Mouse (Mus musculus): ENCODE measurements around the gene Cuedc2.
A peak's percentile ranks its signal among the peaks of the same experiment; 100 is the strongest.

The Cuedc2 gene

DNA sequence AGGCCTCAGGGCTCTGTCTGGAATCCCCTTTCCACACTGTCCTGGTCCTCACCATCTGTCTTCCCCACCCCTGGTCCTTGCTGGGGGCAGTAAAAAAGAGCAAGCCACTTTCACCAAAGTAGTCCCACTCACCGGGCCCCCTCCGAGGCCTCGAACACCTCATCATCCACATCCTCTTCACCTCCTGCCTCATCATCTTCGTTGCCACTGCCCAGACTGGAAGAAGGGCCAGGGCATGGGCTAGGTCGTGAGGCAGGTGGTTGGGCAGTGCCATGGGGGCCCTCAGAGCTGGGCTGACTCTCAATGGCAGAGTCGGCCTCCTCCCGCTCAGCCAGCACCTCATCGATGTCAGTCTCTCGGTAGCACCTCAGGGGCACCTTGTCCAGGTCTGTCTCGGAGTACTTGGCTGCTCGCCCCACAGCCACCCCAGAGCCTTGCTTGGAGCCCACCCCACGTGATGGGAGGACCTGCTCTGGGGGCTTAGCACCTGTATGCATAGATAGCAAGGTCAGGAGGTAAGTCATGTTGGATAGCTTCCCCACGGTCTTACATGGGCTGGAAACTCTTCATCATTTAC lies 15.4 kb downstream of the Cuedc2 start:
- ATAC-seq (ENCODE audit: insufficient number of reproducible peaks, low FRiP score, low TSS enrichment): no peak

DNA sequence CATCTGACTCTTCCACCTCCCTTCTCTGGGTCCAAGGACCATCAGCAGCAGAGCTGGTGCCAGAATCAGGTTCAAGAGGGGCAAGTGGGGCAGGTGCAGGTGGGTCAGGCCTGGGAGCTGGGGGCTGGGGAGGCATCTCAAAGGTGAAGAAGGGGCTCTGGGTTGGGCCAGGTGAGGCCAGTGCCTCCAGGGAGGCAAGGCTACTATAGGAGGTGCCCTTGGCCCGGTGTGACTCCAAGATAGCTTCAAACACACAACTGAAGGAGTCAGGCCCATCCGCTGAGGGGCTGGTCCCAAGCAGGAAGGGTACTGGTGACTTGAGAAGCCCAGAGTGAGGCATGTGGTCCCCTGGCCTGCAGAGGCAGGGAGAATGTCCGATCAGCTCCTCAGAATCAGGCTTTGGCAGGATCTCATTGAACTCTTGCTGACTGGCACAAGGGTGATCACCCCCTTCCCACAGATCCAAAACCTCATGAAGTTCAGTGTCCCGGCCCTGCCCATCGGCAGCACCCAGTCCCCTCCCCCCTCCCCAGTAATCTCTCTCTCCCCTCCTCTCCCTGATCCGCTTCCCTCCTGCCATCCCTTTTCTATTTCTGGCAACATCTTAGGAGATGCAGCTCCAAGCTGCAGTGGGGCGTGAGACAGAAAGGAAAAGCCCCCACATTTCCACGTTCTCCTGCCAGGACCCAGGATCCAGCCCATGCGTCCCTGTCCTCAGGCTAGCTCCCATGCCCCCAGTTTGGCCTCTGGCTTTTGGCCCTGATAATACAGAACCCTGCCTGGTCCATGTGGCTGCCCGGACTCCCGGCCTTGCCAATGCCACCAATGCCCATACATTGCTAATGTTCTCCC lies 16.1 kb downstream of the Cuedc2 start:
- ATAC-seq (ENCODE audit: insufficient number of reproducible peaks, low FRiP score, low TSS enrichment): no peak

DNA sequence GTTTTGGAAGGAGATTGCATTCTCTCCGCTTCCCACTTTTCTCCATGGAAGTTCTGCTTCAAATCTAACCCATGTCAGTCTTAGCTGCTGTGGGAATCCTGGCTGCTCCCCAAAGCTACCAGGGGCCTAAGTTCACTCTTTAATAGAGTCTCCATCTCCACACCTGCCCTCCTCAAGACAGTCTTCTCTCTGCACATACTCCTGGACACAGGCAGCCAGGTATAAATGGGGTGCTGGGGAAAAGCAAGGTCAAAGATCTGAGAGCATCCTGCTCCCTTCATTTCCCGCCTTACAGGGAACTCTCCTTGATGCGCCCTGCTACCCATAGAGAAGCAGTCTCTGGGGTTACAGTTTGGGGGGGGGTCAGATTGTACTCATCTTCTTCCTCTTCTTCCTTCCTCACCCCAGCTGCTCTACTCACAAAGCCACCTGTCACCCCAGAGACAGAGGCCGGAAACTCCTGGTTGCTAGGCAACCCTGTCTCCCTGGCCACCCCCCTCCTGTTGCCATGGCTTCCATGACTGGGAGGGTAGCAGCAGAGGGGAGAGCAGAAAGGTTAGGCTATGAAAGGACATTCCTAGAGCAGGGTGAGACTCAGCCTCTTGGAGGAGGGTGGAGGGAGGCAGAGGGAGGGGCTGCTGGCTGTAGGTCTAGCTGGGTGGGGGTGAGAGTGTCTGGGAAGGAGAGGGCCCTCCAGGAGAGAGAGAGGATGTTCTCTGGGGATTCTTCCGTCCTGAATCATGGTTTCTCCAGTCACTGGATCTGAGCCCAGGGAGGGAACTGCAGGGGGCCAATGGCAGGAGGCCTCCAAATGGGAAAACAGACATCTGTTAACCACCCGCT lies 17.2 kb downstream of the Cuedc2 start:
- ATAC-seq (ENCODE audit: insufficient number of reproducible peaks, low FRiP score, low TSS enrichment): peak; percentile 32; the same call in 1 of the 2 replicates

DNA sequence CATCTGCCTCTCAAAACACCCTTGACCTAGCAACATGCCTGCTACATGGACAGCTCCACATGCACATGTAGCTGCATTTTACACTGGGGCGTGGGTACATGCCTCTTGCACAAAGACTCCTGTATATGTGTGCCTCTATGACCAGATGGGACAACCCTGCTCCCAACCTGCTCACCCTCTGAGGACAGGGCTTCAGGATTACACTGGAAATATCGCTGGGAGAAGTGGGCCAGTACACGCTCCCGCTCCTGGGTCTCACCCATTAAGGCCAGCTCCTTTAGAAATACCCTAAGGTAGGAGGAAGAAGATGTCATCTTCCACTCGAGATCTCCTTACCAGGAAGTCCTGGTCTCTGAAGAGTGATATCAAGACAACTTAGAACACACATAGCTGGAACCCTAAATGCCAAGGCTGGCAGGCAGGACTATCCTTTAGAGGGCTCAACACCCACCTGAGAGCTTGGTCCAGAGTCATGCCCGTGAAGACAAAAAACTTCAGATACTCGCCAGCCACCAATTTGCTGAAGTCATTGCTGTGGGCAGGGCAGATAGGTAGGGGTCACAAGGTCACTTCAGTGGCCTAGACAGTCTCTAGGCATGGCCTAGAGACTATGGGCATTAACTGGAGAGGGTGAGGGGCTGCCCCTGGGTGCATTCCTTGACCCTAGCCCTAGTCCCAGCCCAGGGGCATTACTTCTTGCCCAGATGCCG lies 18.3 kb downstream of the Cuedc2 start:
- ATAC-seq (ENCODE audit: insufficient number of reproducible peaks, low FRiP score, low TSS enrichment): no peak

DNA sequence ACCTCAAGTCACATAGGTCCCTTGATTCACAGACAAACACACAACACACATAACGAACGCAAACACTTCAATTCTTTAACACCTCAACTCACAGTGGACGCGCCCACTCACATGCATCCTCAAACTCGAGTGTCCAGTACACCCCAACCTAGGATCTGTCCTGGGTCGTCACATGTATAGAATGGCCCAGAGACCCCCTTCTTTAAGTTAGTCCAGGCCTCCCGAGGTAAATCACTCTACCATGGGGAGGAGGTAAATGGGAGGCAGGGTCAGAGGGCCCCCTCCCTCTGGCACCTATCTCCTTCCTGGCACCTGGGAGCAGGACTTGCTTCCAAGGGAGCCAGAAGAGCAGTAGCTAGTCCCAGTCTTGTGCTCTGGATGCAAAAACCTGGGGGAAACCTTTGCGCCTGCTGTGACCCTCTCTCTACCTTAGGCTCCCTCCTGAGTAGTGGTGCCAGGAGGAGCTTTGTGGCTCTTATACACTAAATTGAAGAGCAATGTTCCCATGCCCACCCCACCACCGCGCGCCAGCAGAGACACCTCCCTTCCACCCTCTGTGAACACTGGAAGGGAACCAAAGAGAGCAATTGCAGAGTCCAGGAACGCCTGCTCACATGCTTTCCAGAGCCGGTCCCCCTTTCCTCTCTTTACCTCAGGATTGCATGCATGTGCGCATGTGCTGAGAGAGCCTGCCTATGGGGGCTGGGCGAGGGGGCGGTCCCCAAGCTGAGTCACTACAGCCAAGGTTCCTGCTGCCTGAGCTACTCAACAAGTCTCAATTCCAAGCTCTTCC lies 19.7 kb downstream of the Cuedc2 start:
- no peak for ATAC-seq (ENCODE audit: insufficient number of reproducible peaks, low FRiP score, low TSS enrichment)

DNA sequence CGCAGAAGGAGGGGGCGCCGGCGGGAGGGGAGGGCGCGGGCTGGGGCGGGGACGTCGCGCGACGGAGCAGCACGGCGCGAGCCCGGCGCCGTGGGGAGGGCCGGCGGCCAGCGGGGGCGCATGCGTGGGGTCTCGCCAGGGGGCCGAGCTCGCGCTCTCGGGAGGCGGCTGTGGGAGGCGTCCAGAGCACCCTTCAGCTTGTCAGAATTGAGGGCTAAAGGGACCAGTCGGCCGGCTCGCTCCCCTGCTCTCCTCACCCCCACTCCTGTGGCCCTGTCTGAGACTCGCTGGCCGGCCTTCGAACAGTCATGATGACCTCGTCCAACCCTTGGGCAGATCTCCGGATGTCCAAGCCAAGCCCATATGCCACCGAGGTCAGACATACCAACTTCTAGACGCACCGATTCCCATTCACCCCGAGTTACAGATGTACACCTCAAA lies 20.5 kb downstream of the Cuedc2 start:
- no peak for ATAC-seq (ENCODE audit: insufficient number of reproducible peaks, low FRiP score, low TSS enrichment)

DNA sequence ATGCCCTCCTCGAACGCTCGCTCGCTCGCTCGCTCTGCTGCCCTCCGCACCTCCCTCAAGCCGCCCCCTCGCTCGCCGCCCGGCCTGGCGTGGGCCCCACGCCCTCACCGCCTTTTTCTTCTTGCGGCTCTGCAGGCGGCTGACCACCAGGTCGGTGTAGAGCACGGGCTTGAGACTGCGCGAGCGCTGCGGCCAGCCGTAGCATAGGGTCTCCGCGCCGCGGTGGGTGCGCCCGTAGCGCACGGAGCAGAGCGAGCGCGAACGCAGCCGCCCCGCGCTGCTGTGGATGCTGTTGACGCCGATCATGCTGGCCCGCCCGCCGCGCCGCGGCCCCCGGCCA lies 21.0 kb downstream of the Cuedc2 start:
- no peak for ATAC-seq (ENCODE audit: insufficient number of reproducible peaks, low FRiP score, low TSS enrichment)

DNA sequence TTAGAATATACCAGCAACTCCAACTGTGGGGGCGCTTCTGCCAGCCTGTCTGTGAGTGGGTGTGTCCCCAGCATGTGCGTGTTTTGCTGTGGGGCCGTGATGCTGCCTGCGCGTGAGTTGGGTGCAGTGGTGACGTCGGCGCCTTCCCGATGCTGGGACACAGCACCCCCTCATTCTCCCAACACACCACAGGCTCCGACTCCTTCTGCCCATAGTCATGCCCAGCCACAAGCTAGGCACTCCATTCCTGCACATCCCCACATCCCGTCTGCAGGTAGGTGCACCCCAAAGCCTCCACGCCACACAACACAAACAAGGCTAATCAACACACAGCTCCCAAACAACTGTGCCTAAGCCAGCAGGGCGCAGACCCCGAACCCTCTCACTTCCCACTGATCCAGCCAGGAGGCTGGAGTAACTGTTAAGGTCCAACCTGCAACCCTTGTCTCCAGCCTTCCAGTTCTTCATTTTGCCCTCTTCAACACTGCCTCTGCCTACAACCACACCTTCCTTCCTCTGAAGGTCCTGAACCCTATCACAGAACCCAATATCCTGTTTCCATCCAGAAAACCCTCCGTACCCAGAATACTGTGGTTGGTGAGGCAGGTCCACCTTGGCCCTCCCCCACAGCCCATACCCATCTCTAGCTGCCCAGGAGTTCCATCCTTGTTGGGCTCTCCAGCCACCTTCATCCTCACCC lies 21.5 kb downstream of the Cuedc2 start:
- ATAC-seq (ENCODE audit: insufficient number of reproducible peaks, low FRiP score, low TSS enrichment): no peak

DNA sequence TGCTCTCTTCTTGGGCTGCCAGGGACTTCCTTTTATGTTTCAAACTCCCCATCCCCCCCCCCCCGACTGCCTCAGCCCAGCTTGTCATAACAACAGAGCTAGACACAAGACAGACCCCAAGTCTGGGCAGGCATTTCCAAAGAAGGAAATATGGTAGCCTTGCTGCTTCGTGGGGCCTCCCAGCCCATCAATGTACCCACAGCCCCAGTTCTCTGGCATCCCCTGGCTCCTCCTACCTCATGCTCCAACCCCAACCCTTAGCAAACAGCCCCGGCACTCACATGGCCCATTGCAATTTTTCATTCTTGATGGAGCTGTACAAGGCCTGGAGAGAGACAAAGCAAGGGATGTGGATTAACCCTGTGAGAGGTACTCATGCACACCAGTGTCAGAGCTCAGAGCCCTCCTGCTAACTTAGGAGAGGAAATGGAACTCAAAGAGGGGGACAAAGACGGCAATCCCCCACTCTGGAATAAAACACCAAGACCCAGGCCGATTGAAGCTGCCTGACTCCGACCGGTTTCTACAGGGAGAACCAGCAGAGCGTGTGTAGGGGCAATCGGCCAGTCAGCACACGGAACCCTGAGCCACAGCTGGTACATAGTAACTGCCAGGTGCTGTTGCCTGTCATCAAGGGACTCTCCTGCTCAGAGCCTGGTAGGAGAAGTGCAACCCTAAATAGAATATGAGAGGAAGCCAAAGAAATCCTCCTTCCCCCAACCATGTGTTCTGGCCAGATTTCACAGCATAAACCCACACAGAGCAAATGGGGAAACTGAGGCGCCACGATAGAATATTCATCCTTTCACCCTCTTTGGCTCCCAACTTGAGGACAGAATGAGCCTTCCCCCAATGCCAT lies 22.5 kb downstream of the Cuedc2 start:
- ATAC-seq (ENCODE audit: insufficient number of reproducible peaks, low FRiP score, low TSS enrichment): no peak

DNA sequence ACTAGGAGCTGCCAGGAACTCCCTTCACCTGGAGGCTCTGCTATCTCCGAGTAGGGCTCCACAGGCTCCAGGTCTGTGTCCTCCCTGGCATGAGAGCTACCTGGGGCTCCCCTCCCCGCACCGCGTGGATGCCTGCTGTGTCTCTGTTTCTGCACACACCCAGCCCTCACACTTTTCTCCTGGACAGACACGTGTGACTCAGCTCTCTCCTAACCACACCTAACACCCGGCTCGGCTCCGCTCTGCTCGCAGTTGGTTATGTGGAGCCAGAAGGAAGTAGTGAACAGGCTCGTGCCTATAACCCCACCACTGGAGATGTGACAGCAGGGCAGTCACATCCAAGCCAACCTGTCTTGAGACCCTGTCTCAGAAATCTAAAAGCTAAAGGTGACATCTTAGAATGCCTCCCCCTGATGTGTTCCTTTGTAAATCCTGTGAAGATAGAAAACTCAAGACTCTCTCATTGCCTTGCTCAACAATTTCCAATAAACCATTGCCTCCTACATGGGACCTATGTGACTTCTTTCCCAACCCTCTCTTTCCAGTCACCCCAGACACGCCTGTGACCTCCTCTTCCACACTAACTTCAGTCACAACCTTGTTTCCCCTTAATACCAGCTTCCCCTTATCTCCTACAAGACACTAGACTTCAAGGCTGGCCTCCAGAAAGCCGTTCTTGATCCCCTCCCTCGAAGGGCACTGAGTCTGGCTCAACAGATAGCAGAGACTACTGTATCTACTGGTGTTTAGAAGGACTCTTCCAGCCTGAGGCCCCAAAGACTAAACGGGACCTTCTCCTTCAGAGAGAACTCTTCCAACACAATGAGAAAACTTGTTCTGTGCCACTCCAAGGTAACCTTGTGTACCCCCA lies 23.4 kb downstream of the Cuedc2 start:
- ATAC-seq (ENCODE audit: insufficient number of reproducible peaks, low FRiP score, low TSS enrichment): no peak

DNA sequence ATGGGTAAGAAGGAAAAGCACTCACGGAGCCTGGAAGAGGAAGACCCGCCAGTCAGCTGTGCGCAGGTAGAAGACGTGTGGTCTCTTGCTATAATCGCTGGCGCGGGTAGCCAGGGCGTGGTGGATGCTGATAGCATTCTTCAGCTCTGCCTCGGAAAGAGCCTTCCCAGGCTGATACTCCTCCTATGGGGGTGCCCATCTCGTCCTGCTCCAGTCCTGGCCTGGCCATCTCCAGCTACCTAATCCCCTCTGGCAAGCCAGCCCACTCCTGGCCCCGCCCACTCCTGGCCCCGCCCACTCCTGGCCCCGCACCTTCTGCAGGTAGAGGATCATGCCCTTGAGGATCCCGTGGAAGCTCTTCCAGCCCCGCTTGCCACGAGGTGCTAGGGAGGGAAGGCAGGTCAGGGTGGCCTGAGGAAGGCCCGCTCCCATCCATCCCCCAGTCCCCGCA lies 24.3 kb downstream of the Cuedc2 start:
- ATAC-seq (ENCODE audit: insufficient number of reproducible peaks, low FRiP score, low TSS enrichment): no peak

DNA sequence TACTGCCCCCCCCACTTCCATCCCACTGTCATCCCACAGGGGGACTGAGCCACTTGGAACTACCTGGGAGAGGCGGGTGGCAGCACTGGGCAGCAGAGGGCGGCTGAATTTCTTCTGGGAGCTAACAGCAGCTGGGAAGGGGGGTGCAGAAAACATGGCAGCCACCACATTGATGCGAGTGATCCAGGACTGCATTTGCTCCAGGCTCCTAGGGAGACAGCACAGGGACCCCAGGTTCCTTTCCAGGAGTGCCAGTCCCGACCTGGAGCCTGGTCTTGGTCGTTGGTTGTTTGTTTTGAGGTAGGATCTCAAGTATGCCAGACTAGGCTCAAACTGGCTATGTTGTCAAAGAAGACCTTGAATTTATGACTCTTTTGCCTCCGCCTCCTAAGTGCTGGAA lies 24.9 kb downstream of the Cuedc2 start:
- no peak for ATAC-seq (ENCODE audit: insufficient number of reproducible peaks, low FRiP score, low TSS enrichment)

DNA sequence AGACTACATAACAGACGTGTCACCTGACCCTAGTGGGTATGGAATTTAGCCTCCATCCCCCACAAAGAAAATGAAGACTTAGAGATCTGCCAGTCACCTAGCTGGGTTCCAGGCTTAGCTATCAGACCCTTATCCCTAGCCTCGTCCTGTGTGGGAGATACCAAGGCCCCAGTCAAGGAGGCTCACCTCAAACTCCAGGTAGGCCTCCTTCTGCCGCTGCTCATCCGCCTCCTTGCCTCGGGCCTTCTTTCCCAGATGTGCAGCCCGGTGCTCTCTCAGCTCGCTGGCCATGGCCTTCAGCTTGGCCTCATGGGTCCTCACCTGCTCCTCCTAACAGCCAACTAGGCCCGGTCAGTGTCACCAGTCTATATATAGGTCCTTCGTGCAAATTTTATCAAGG lies 25.4 kb downstream of the Cuedc2 start:
- no peak for ATAC-seq (ENCODE audit: insufficient number of reproducible peaks, low FRiP score, low TSS enrichment)

DNA sequence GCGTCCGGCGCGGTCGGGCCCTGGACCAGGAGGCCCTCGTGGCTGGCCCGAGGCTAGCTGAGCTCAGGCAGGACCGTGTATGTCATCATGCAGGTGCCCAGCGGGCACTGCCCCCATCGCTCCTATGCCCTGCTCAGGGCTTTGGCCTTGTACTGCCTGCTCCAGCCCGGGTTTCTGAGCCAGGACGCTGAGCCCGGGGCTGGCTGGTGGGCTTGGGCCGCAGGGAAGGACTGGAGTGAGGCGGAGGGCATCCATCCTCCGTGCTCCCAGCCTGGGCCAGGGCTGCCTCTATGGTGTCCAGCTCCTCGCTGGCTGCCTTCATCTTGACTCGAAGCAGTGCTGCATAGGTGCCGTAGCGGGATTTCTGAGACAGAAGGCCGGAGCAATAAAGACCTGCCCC lies 25.9 kb downstream of the Cuedc2 start:
- ATAC-seq (ENCODE audit: insufficient number of reproducible peaks, low FRiP score, low TSS enrichment): no peak

DNA sequence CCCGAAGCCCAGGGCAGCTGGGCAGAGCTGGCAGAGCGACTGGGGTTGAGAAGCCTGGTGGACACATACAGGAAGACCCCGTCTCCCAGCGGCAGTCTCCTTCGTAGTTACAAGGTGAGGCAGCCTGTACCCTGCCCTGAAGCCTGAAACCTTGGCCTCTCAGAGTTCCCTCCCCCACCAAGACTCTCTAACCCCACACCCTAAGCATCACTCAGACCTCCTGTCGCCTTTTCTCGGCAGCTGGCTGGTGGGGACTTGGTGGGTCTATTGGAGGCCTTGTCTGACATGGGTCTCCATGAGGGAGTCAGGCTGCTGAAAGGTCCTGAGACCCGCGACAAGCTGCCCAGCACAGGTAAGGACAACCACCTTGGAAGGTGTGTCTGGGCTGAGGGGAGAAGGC lies 27.2 kb downstream of the Cuedc2 start:
- no peak for ATAC-seq (ENCODE audit: insufficient number of reproducible peaks, low FRiP score, low TSS enrichment)

DNA sequence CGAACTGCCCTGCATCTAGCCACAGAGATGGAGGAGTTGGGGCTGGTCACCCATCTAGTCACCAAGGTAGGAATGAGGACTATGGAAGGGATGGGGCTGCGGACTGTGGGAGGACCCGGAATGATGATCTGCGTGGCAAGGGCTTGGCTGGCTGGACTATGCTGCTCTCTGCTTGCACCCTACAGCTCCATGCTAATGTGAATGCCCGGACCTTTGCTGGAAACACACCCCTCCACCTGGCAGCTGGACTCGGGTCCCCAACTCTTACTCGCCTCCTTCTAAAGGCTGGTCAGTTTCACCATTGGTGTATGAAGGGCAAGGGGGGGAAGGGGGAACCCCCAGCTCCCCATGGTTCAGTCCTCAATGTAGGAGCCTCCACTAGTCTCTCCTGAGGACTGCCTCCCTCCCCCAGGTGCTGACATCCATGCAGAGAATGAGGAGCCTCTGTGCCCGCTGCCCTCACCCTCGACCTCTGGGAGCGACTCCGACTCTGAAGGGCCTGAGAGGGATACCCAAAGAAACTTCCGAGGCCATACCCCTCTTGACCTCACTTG lies 28.1 kb downstream of the Cuedc2 start:
- no peak for ATAC-seq (ENCODE audit: insufficient number of reproducible peaks, low FRiP score, low TSS enrichment)

DNA sequence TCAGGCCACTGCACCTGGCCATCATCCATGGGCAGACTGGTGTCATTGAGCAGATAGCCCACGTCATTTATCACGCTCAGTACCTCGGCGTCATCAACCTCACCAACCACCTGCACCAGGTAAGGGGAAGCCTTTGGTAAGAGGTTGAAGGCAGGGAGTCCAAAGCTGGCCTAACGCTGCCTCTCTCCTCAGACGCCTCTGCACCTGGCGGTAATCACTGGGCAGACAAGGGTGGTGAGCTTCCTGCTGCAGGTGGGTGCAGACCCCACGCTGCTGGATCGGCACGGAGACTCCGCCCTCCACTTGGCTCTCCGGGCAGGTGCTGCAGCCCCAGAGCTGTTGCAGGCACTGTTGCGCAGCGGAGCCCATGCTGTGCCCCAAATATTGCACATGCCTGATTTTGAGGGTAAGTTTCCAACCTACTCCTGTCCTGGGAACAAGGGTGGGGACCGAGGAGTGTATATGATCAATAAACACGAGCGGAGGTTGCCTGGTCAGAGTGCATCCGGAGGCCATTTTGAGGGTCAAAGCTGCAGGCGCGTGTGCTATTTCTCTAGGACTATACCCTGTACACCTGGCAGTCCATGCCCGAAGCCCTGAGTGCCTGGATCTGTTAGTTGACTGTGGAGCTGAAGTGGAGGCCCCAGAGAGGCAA lies 28.7 kb downstream of the Cuedc2 start:
- no peak for ATAC-seq (ENCODE audit: insufficient number of reproducible peaks, low FRiP score, low TSS enrichment)

Data from cerebellum, adult (tissue).